Mouse (Mus musculus) C2C12 (cell line): ENCODE results near the gene Kif17.

Source experiments
- CEBPB ChIP-seq: IDR thresholded peaks from one replicate; pipeline ENCODE4 v1.6.1; 2011; ENCODE audit warnings: low read depth, mild to moderate bottlenecking, control low read depth, moderate library complexity
- CTCF ChIP-seq: IDR thresholded peaks from one replicate; pipeline ENCODE4 v1.5.1; 2011; ENCODE audit not compliant: control insufficient read depth, insufficient read depth, insufficient read length
- MAX ChIP-seq: IDR thresholded peaks from one replicate; pipeline ENCODE4 v1.6.1; 2011; ENCODE audit warnings: mild to moderate bottlenecking, control low read depth
- MYOD1 ChIP-seq: IDR thresholded peaks from one replicate; pipeline ENCODE4 v1.6.1; 2011; ENCODE audit warnings: low read depth; ENCODE audit not compliant: control insufficient read depth, insufficient read length
- MYOG ChIP-seq: IDR thresholded peaks from one replicate; pipeline ENCODE4 v1.6.1; 2011; ENCODE audit not compliant: control insufficient read depth, insufficient read length; ENCODE audit errors: extremely low read depth

DNA sequence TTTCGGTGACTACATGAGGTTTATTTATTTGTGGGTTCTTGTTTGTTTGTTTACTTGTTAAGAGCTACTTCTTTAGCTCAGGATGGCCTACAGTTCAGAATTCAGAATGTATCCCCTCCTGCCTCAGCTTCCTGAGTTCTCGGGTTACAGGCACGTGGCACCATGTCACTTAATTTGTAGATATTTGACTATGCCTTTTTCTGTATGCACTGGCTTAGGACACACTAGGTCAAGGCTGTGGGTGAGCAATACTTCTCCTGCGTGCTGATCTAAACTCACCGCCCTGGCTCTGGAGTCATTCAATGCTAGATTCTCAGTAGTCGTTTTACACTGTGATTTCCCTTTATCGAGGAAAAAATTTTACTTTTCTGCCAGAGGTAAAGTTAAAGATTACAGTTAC lies 29.5 kb upstream of the Kif17 start:
- TF ChIP-seq CTCF = no peak
- TF ChIP-seq MAX = no peak
- TF ChIP-seq CEBPB = no peak
- no peak for TF ChIP-seq MYOG
- no peak for TF ChIP-seq MYOD1
